In the genomic region with DNA sequence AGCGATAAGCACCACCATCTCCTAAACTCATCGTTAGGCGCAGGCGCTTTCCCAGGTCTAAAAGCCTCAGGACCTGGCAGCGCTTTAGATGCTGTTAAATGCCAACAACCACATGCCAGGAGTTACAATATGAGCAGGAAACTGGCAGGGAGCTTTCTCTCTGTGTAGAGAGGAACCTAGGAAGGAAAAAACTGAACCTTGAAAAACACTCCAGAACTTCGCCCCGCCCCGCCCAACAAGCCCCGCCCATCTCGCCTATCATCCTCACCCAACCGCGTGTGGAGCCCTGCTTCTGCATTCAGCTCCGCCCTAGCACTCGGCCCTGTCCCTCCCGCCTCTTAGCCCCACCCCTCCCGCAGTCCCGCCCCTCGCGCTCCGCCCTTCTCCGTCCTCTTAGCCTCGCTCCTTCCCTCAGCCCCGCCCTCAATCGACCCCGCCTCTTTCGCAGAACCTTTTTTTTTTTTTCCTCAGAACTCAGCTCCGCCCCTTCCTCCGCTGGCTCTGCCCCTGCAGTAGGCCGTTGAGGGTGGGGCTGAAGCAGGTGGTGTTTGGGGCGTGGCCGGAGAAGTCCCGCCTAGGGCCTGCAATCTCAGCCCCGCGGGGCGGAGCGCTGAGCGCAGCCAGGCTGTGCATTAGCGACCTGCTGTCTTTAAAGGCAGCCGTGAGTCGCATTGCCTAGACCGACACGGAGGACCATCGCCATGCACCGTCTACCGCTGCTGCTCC, we compare ENCODE assay signal across 8 mouse cellular contexts. TPM values are rescaled to one million over a fixed set of nuclear protein-coding genes. Genes with fewer than 3 reads are reported as not detected.
DNase-seq lines count a peak whose midpoint lies in the region; ATAC-seq and TF ChIP-seq lines count a peak whose summit lies in the region.

Gene Gm2a, plus strand, starts transcription at position 653 of the 726 bp plus-strand sequence.

- peak; percentile 93 for ATAC-seq in heart, embryonic 11.5 days (replicated peaks; ENCODE audit: insufficient number of reproducible peaks, low FRiP score, low TSS enrichment)
- ATAC-seq in kidney, embryonic 16.5 days (ENCODE audit: low FRiP score, low TSS enrichment): peak; percentile 95

- H3K36me3 ChIP-seq in erythroblast, embryonic 14.5 days (ENCODE audit: control insufficient read depth): no peaks in the 10 kb centered on the region
- no peaks in the 10 kb centered on the region for H3K36me3 ChIP-seq in heart, embryonic 11.5 days (ENCODE audit: control insufficient read depth, insufficient read depth, low read length)
- H3K36me3 ChIP-seq in kidney, embryonic 16.5 days (ENCODE audit: insufficient read depth, low read length): no peaks in the 10 kb centered on the region
- no peaks in the 10 kb centered on the region for H3K36me3 ChIP-seq in liver, adult 2 months (ENCODE audit: control insufficient read depth, insufficient read depth, low read length)
- H3K36me3 ChIP-seq in myocyte (ENCODE audit: control insufficient read depth, insufficient read depth): no peaks in the 10 kb centered on the region
- peaks cover 1% of the 10 kb centered on the region; the same call in 1 of the 2 replicates for H3K36me3 ChIP-seq in splenic B cell, adult 2 months (ENCODE audit: control insufficient read depth, insufficient read depth, low read length, poor library complexity, severe bottlenecking)

- peaks cover 7% of the 10 kb centered on the region for H3K27me3 ChIP-seq in erythroblast, embryonic 14.5 days (ENCODE audit: control insufficient read depth)
- no peaks in the 10 kb centered on the region for H3K27me3 ChIP-seq in heart, embryonic 11.5 days (ENCODE audit: control insufficient read depth, insufficient read depth, low read length)
- H3K27me3 ChIP-seq in kidney, embryonic 16.5 days (ENCODE audit: insufficient read depth, low read length): no peaks in the 10 kb centered on the region
- no peaks in the 10 kb centered on the region for H3K27me3 ChIP-seq in liver, adult 2 months (ENCODE audit: control insufficient read depth, insufficient read depth, low read length)
- no peaks in the 10 kb centered on the region for H3K27me3 ChIP-seq in myocyte (ENCODE audit: control insufficient read depth, insufficient read depth, insufficient read length)
- no peaks in the 10 kb centered on the region for H3K27me3 ChIP-seq in splenic B cell, adult 2 months (ENCODE audit: control insufficient read depth, insufficient read depth, low read length, poor library complexity, severe bottlenecking)

- 3% methylated on average over 43 of the region's 45 CpGs for WGBS in heart, embryonic 11.5 days (ENCODE audit: insufficient replicate concordance)
- 3% methylated on average over 44 of the region's 45 CpGs for WGBS in kidney, embryonic 16.5 days
- under 1% methylated on average over 45 of the region's 45 CpGs for WGBS in liver, adult 2 months

- peak within 1 kb of the TSS; percentile 83 for H3K4me2 ChIP-seq in heart, embryonic 11.5 days
- peak within 1 kb of the TSS; percentile 73 for H3K4me2 ChIP-seq in kidney, embryonic 16.5 days (replicated peaks; ENCODE audit: low read depth, low read length)
- peak within 1 kb of the TSS; percentile 89 for H3K4me2 ChIP-seq in myocyte (ENCODE audit: low read depth)

- peak within 1 kb of the TSS; percentile 73 for H3K9ac ChIP-seq in heart, embryonic 11.5 days (ENCODE audit: low read depth, low read length)
- H3K9ac ChIP-seq in kidney, embryonic 16.5 days (replicated peaks; ENCODE audit: low read length): peak within 1 kb of the TSS; percentile 71
- peak within 1 kb of the TSS; percentile 89 for H3K9ac ChIP-seq in liver, adult 2 months (ENCODE audit: low read depth, low read length)

- H3ac ChIP-seq in myocyte (ENCODE audit: control insufficient read depth, insufficient read length): no peak within 1 kb of the TSS

- DNase-seq in B cell, adult 2 months: peak; percentile 98
- peak; percentile 99 for DNase-seq in brain, embryonic 14.5 days (ENCODE audit: low read depth)
- peak; percentile 97 for DNase-seq in liver, adult 2 months (ENCODE audit: extremely low read depth, low read depth, low spot score)
- DNase-seq in splenic B cell, adult 2 months (ENCODE audit: low read depth, low spot score): peak; percentile 99

- peak; percentile 39; the same call in 1 of the 2 replicates for TF ChIP-seq POLR2A in brain, embryonic 14.5 days (IDR thresholded peaks at IDR 0.05; ENCODE audit: borderline replicate concordance, extremely low read depth, insufficient read depth, insufficient read length, poor library complexity, severe bottlenecking)
- TF ChIP-seq POLR2A in liver, adult 2 months (IDR thresholded peaks at IDR 0.05; ENCODE audit: extremely low read depth, insufficient read depth, low read length): peak; percentile 96
- TF ChIP-seq POLR2A in myocyte (IDR thresholded peaks at IDR 0.05; ENCODE audit: insufficient read length, low read depth): peak; percentile 98

- peaks cover 5% of the 10 kb centered on the region; the same call in 1 of the 2 replicates for H3K79me2 ChIP-seq in liver, adult 2 months (ENCODE audit: control insufficient read depth, insufficient read depth, low read length)
- H3K79me2 ChIP-seq in myocyte (ENCODE audit: control insufficient read depth, insufficient read depth): no peaks in the 10 kb centered on the region

- peak within 1 kb of the TSS; percentile 62; the same call in 1 of the 2 replicates for H3K27ac ChIP-seq in heart, embryonic 11.5 days (ENCODE audit: low read depth, low read length)
- H3K27ac ChIP-seq in kidney, embryonic 16.5 days (ENCODE audit: low read length): peak within 1 kb of the TSS; percentile 82
- H3K27ac ChIP-seq in liver, adult 2 months (replicated peaks; ENCODE audit: insufficient read depth, low read depth, low read length): peak within 1 kb of the TSS; percentile 83

- peaks cover 16% of the 10 kb centered on the region for H3K4me1 ChIP-seq in erythroblast, embryonic 14.5 days (ENCODE audit: control insufficient read depth)
- peaks cover 5% of the 10 kb centered on the region for H3K4me1 ChIP-seq in heart, embryonic 11.5 days (ENCODE audit: control insufficient read depth, insufficient read depth, low read length)
- H3K4me1 ChIP-seq in kidney, embryonic 16.5 days (ENCODE audit: insufficient read depth, low read length): peaks cover 6% of the 10 kb centered on the region; the same call in 1 of the 2 replicates
- peaks cover 16% of the 10 kb centered on the region for H3K4me1 ChIP-seq in liver, adult 2 months (ENCODE audit: control insufficient read depth, insufficient read depth, low read length)

- no peaks in the 10 kb centered on the region; the same call in 1 of the 2 replicates for H3K9me3 ChIP-seq in erythroblast, embryonic 14.5 days (ENCODE audit: control insufficient read depth, low read length)
- no peaks in the 10 kb centered on the region for H3K9me3 ChIP-seq in heart, embryonic 11.5 days (replicated peaks; ENCODE audit: control insufficient read depth, low read length)
- no peaks in the 10 kb centered on the region for H3K9me3 ChIP-seq in kidney, embryonic 16.5 days (ENCODE audit: low read length)

- TF ChIP-seq CTCF in brain, embryonic 14.5 days (IDR thresholded peaks at IDR 0.05; ENCODE audit: borderline replicate concordance, extremely low read depth, insufficient read depth, insufficient read length): no peak
- no peak for TF ChIP-seq CTCF in liver, adult 2 months (IDR thresholded peaks at IDR 0.05; ENCODE audit: low read depth, low read length)

- H3K4me3 ChIP-seq in erythroblast, embryonic 14.5 days (replicated peaks): peak within 1 kb of the TSS; percentile 58
- H3K4me3 ChIP-seq in heart, embryonic 11.5 days (ENCODE audit: low read depth, low read length): peak within 1 kb of the TSS; percentile 57
- peak within 1 kb of the TSS; percentile 53 for H3K4me3 ChIP-seq in kidney, embryonic 16.5 days (ENCODE audit: low read length)
- peak within 1 kb of the TSS; percentile 87 for H3K4me3 ChIP-seq in liver, adult 2 months (ENCODE audit: insufficient read depth, low read depth, low read length)
- peak within 1 kb of the TSS; percentile 22 for H3K4me3 ChIP-seq in myocyte

TF ChIP-seq in myocyte, 11 proteins besides CTCF, POLR2A, EP300 and RAD21:
- TF ChIP-seq MYOG (IDR thresholded peaks at IDR 0.05; ENCODE audit: control insufficient read depth in 1 of 3, insufficient read depth in 1 of 3, insufficient read length in 2 of 3, low read depth in 2 of 3) (peak in 1 of 3 experiments; percentile 77), REST (IDR thresholded peaks at IDR 0.05; ENCODE audit: insufficient read depth, insufficient read length) (no peak), MYOD1 (IDR thresholded peaks at IDR 0.05; ENCODE audit: control insufficient read depth in 1 of 3, insufficient read length in 2 of 3, low read depth in 2 of 3) (peak in 2 of 3 experiments; percentile 65 to 70), MAX (IDR thresholded peaks at IDR 0.05; ENCODE audit: low read depth) (no peak), POLR2AphosphoS2 (IDR thresholded peaks at IDR 0.05; ENCODE audit: insufficient read length, low read depth) (peak; percentile 90), SRF (IDR thresholded peaks at IDR 0.05; ENCODE audit: control insufficient read depth, insufficient read length, low read depth) (peak; percentile 28)

RNA-seq across cellular contexts. Expression of gene Gm2a, which starts in this region (rescaled TPM):
- 7.8 and 11.5 TPM in 2 replicates for polyA plus RNA-seq in brain, embryonic 14.5 days (2012; rRNA removed)
- 0.05 and 0.12 TPM in 2 replicates for polyA plus RNA-seq in erythroblast, embryonic 14.5 days (2012)
- polyA plus RNA-seq in heart, embryonic 11.5 days (2014; fragmentation: Nextera tagmentation; extraction: Ambion mirVana): 50.0 and 51.9 TPM in 2 replicates
- 38.0 and 39.7 TPM in 2 replicates for polyA plus RNA-seq in kidney, embryonic 16.5 days (2015; fragmentation: Nextera tagmentation; extraction: Ambion mirVana)
- 41.1 and 61.8 TPM in 2 replicates for total RNA-seq in liver, adult 2 months (2014; rRNA removed)
- 64.6 and 73.6 TPM in 2 replicates for polyA plus RNA-seq in liver, adult 2 months (2012; rRNA removed)
- polyA plus RNA-seq in myocyte (2012; fragmentation: generic; extraction: Trizol): 5.8 TPM

Comparison
In these comparisons a context has a peak if more than half of its experiments do, and no peak if none do; other contexts are left out.
1. Peak in every context shown above with its lines: DNase-seq, ATAC-seq, H3K4me3 ChIP-seq and H3K27ac ChIP-seq.
2. POLR2A ChIP-seq: peak in every context shown above with its lines; median percentile 98 in myocyte; 96 in liver, adult 2 months; 39 in brain, embryonic 14.5 days.
3. H3K4me3 ChIP-seq: peak in every context shown above with its lines; median percentile 87 in liver, adult 2 months; 58 in erythroblast, embryonic 14.5 days; 57 in heart, embryonic 11.5 days; 53 in kidney, embryonic 16.5 days; 22 in myocyte.